Mouse (Mus musculus) bone marrow macrophage, adult 2 months (primary cell): ENCODE data around the gene Dnah17. TPM values are rescaled to one million over a fixed set of nuclear protein-coding genes. Genes with fewer than 3 reads are reported as not detected.
A peak's percentile ranks its signal among the peaks of the same experiment; 100 is the strongest.

ENCODE experiments used
- H3K27ac ChIP-seq: 2 replicates; pipeline ENCODE4 v1.5.1; 2012; ENCODE audit warnings: low read depth, low read length; ENCODE audit not compliant: insufficient read depth
- H3K4me1 ChIP-seq: 2 replicates; pipeline ENCODE4 v1.6.1; 2012; ENCODE audit warnings: low read length; ENCODE audit not compliant: control insufficient read depth, insufficient read depth
- H3K4me3 ChIP-seq: 2 replicates; pipeline ENCODE4 v1.5.1; 2012; ENCODE audit warnings: mild to moderate bottlenecking, low read length, moderate library complexity; ENCODE audit not compliant: insufficient read depth
- CTCF ChIP-seq: IDR thresholded peaks from 2 replicates; pipeline ENCODE4 v1.5.1; 2012; ENCODE audit warnings: low read depth, mild to moderate bottlenecking, low read length, moderate library complexity
- POLR2A ChIP-seq: IDR thresholded peaks from 2 replicates; pipeline ENCODE4 v1.6.1; 2012; ENCODE audit warnings: mild to moderate bottlenecking, low read depth, low read length, borderline replicate concordance
- polyA plus RNA-seq: library from polyadenylated mRNA; stranded (reverse); fragments of >200 nt; gene quantifications from 2 replicates; pipeline ENCODE4 v1.2.4, GENCODE M21; 2012; ENCODE audit not compliant: missing spikeins, insufficient read depth, insufficient read length

Dnah17 gene
- polyA plus RNA-seq, 1 experiment: 0.29 TPM

GRCm38 (mm10) chr11:118129812-118130211, 622 bp downstream of the Dnah17 start:
- TF ChIP-seq CTCF (no peak), POLR2A (no peak)
- Histone ChIP-seq H3K4me3 (no peak overlapping the region), H3K27ac (no peak overlapping the region), H3K4me1 (peaks cover 15% of the 10 kb centered on the region)

GRCm38 (mm10) chr11:118121592-118121991, 8.8 kb downstream of the Dnah17 start:
- Histone ChIP-seq H3K27ac (no peak overlapping the region), H3K4me1 (no peaks in the 10 kb centered on the region), H3K4me3 (no peak overlapping the region)
- TF ChIP-seq POLR2A (no peak), CTCF (no peak)

- no peak for TF ChIP-seq CTCF
- TF ChIP-seq POLR2A: no peak
- H3K4me3 ChIP-seq: no peak overlapping the region
- no peak overlapping the region for H3K27ac ChIP-seq
- no peaks in the 10 kb centered on the region for H3K4me1 ChIP-seq
Measured at GRCm38 (mm10) chr11:118118777-118119176, 11.7 kb downstream of the Dnah17 start.

- Histone ChIP-seq H3K4me1 (no peaks in the 10 kb centered on the region; the same call in 1 of the 2 replicates), H3K27ac (no peak overlapping the region), H3K4me3 (no peak overlapping the region)
- TF ChIP-seq POLR2A (no peak), CTCF (no peak)
Measured at GRCm38 (mm10) chr11:118114581-118115110, 15.8 kb downstream of the Dnah17 start.

DNA sequence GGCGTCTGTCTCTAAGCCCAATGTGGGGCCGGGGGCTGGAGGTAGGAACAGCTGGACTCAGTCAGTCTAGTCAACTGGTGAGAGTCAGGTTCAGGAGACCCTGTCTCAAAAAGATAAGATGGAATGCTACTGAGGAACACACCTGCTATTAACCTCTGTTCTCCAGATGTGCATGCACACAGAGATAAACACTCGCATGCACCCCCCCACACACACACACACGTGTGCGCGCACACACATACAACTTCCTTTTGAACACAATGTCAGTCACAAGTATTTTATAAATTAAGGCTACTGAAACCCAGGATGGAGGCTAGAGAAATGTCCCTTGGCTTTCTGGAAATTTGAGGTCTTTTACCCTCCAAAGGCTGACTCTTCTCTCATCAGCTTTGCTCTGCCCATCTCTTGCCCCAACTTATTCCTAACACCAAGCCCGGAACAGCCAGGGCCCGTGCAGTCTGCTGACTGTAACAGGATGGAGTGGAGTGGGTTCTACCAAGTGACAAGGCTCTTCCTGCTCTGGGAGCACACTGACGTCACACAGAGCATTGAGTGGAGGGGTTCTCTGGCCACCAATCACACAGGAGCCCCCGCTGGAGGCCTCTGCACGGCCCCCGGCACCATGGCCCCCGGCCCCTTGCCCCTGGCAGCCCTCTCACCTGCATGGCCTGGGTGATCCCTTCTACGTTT, 16.8 kb downstream of the Dnah17 start:
- H3K4me3 ChIP-seq: no peak overlapping the region
- no peak for TF ChIP-seq POLR2A
- no peak for TF ChIP-seq CTCF
- H3K4me1 ChIP-seq: peaks cover 9% of the 10 kb centered on the region
- H3K27ac ChIP-seq: no peak overlapping the region

DNA sequence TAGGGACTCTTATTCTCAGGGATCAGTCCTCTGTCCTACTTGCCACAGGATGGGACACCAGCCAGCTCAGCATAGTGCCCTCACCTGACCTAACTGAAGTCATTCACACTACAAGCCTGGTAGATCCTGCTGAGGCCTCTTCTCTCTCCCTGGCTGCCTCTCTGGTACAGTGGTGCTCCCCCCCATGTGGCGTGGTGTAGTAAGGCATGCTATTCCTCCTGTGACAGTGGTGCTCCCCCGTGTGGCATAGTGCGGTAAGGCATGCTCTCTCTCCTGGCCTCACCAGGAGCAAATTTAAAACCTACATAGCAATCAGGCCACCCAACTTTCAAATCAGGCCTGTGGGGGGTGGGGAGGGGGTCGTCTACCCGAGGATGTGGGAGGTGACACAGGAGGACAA, 26.4 kb downstream of the Dnah17 start:
- H3K4me3 ChIP-seq: no peak overlapping the region
- TF ChIP-seq POLR2A (no peak), CTCF (peak; percentile 82)
- H3K4me1 ChIP-seq: peaks cover 25% of the 10 kb centered on the region

GRCm38 (mm10) chr11:118103383-118103782, 27.1 kb downstream of the Dnah17 start:
- peaks cover 18% of the 10 kb centered on the region for H3K4me1 ChIP-seq
- no peak for TF ChIP-seq CTCF
- no peak for TF ChIP-seq POLR2A
- H3K27ac ChIP-seq: no peak overlapping the region
- H3K4me3 ChIP-seq: no peak overlapping the region

More for the DNA sequence above, 26.4 kb downstream of the Dnah17 start:
- H3K27ac ChIP-seq: no peak overlapping the region

- no peak overlapping the region for H3K4me3 ChIP-seq
- H3K27ac ChIP-seq: no peak overlapping the region
- peak; percentile 99 for TF ChIP-seq CTCF
- no peak for TF ChIP-seq POLR2A
- peaks cover 15% of the 10 kb centered on the region for H3K4me1 ChIP-seq
Measured at GRCm38 (mm10) chr11:118102838-118103237, 27.6 kb downstream of the Dnah17 start.

- TF ChIP-seq POLR2A (no peak), CTCF (no peak)
- Histone ChIP-seq H3K4me1 (no peaks in the 10 kb centered on the region), H3K4me3 (no peak overlapping the region), H3K27ac (no peak overlapping the region)
Measured at GRCm38 (mm10) chr11:118101133-118101532, 29.3 kb downstream of the Dnah17 start.

DNA sequence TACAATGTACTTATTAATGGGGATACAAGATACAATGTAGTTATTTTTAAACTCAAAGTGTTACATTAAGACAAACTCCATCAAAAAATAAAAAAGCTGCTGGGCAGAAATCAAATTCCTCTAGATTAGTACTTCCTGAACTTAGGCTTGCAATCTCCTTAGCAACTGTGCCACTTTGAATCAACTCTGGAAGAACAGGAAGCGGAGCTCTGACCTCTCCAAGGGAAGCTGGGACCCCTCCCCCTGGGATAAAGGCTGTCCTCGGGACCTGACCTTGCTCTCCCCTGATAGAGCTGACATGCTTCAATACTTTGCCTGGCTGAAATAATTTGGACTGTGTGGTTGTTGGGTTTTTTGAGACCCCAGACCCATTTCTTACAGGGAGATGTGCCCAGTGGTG, 33.7 kb downstream of the Dnah17 start:
- no peak overlapping the region for H3K27ac ChIP-seq
- no peak overlapping the region for H3K4me3 ChIP-seq
- H3K4me1 ChIP-seq: peaks cover 7% of the 10 kb centered on the region
- TF ChIP-seq CTCF: no peak
- TF ChIP-seq POLR2A: no peak
